Mouse (Mus musculus) forebrain, embryonic 10.5 days (tissue): ENCODE measurements around the gene Ran. TPM values are rescaled to one million over a fixed set of nuclear protein-coding genes. Genes with fewer than 3 reads are reported as not detected.
A peak's percentile ranks its signal among the peaks of the same experiment; 100 is the strongest.

ENCODE experiments used
- DNase-seq: peaks from one replicate; pipeline ENCODE4 v3.0.0-alpha.2; 2017; ENCODE audit warnings: low spot score; ENCODE audit errors: extremely low spot score
- H3K27ac ChIP-seq: fragments of 300-500 bp; sonication (generic); 2 replicates; pipeline ENCODE4 v1.5.1; 2016; ENCODE audit warnings: mild to moderate bottlenecking
- H3K27me3 ChIP-seq: fragments of 300-500 bp; sonication (generic); 2 replicates; pipeline ENCODE4 v1.6.1; 2016; ENCODE audit warnings: mild to moderate bottlenecking; ENCODE audit not compliant: poor library complexity, severe bottlenecking
- H3K36me3 ChIP-seq: fragments of 300-500 bp; sonication (generic); replicated peaks from 2 replicates; pipeline ENCODE4 v1.6.1; 2016; ENCODE audit warnings: mild to moderate bottlenecking, moderate library complexity
- H3K4me1 ChIP-seq: fragments of 300-500 bp; sonication (generic); 2 replicates; pipeline ENCODE4 v1.6.1; 2016
- H3K4me3 ChIP-seq: fragments of 300-500 bp; sonication (generic); 2 replicates; pipeline ENCODE4 v1.5.1; 2016; ENCODE audit warnings: mild to moderate bottlenecking, moderate library complexity
- H3K9me3 ChIP-seq: fragments of 300-500 bp; sonication (generic); 2 replicates; pipeline ENCODE4 v1.6.1; 2016; ENCODE audit warnings: mild to moderate bottlenecking, moderate library complexity
- WGBS: fragments of 180-500 bp; shearing (Covaris S2); methylation state at CpG from one replicate; pipeline ENCODE4 v1.1.7; 2016; 5-methylcytosine and 5-hydroxymethylcytosine counted together
- polyA plus RNA-seq: library from polyadenylated mRNA; unstranded; fragments of >200 nt; fragmentation: Nextera tagmentation; extraction: Ambion mirVana; gene quantifications from 2 replicates; pipeline ENCODE4 v1.2.1, GENCODE M21; 2016

The Ran gene
- polyA plus RNA-seq, 1 experiment from 2014 or later, result 1,091 TPM

GRCm38 (mm10) chr5:129002571-129003011 is 17.3 kb upstream of the Ran start:
- H3K27me3 ChIP-seq, result peaks cover 4% of the 10 kb centered on the region; the same call in 1 of the 2 replicates
- peaks cover 42% of the 10 kb centered on the region for H3K4me1 ChIP-seq
- H3K4me3 ChIP-seq, result no peak overlapping the region
- H3K36me3 ChIP-seq, result peaks cover 30% of the 10 kb centered on the region
- peak overlapping the region; percentile 62 for H3K27ac ChIP-seq
- no peak for DNase-seq
- no peaks in the 10 kb centered on the region for H3K9me3 ChIP-seq
- WGBS, result 64% methylated on average over 14 of the region's 14 CpGs

GRCm38 (mm10) chr5:129005416-129005815 is 14.5 kb upstream of the Ran start:
- Histone ChIP-seq H3K36me3 (peaks cover 14% of the 10 kb centered on the region), H3K9me3 (no peaks in the 10 kb centered on the region), H3K27ac (no peak overlapping the region), H3K4me1 (peaks cover 56% of the 10 kb centered on the region), H3K4me3 (no peak overlapping the region), H3K27me3 (peaks cover 4% of the 10 kb centered on the region; the same call in 1 of the 2 replicates)
- no peak for DNase-seq
- 91% methylated on average over 3 of the region's 3 CpGs for WGBS

GRCm38 (mm10) chr5:129006031-129006788 is 13.7 kb upstream of the Ran start:
- Histone ChIP-seq H3K27me3 (peaks cover 4% of the 10 kb centered on the region; the same call in 1 of the 2 replicates), H3K27ac (peak overlapping the region; percentile 48; the same call in 1 of the 2 replicates), H3K9me3 (no peaks in the 10 kb centered on the region), H3K4me1 (peaks cover 50% of the 10 kb centered on the region), H3K4me3 (peak overlapping the region; percentile 84; the same call in 1 of the 2 replicates), H3K36me3 (peaks cover 14% of the 10 kb centered on the region)
- DNase-seq, result no peak
- WGBS, result 78% methylated on average over 18 of the region's 18 CpGs

- no peak for DNase-seq
- H3K27ac ChIP-seq, result peak overlapping the region; percentile 93
These were observed 12.5 kb upstream of the Ran start for GRCm38 (mm10) chr5:129007105-129007957.

GRCm38 (mm10) chr5:129008008-129008407 is 11.9 kb upstream of the Ran start:
- Histone ChIP-seq H3K9me3 (no peaks in the 10 kb centered on the region), H3K4me1 (peaks cover 34% of the 10 kb centered on the region), H3K4me3 (peak overlapping the region; percentile 84), H3K36me3 (peaks cover 14% of the 10 kb centered on the region), H3K27ac (peak overlapping the region; percentile 93), H3K27me3 (peaks cover 4% of the 10 kb centered on the region; the same call in 1 of the 2 replicates)
- DNase-seq, result no peak
- 0% methylated on average over 18 of the region's 18 CpGs for WGBS

More at GRCm38 (mm10) chr5:129007105-129007957, 12.5 kb upstream of the Ran start:
- no peaks in the 10 kb centered on the region for H3K9me3 ChIP-seq
- peaks cover 39% of the 10 kb centered on the region for H3K4me1 ChIP-seq
- H3K27me3 ChIP-seq, result peaks cover 4% of the 10 kb centered on the region; the same call in 1 of the 2 replicates
- WGBS, result 51% methylated on average over 14 of the region's 14 CpGs
- H3K36me3 ChIP-seq, result peaks cover 14% of the 10 kb centered on the region
- H3K4me3 ChIP-seq, result peak overlapping the region; percentile 84

- Histone ChIP-seq H3K9me3 (no peaks in the 10 kb centered on the region), H3K4me1 (peaks cover 34% of the 10 kb centered on the region), H3K36me3 (peaks cover 14% of the 10 kb centered on the region), H3K27me3 (peaks cover 4% of the 10 kb centered on the region; the same call in 1 of the 2 replicates), H3K4me3 (peak within 1 kb of the TSS; percentile 84), H3K27ac (peak within 1 kb of the TSS; percentile 93)
- DNase-seq, result peak; percentile 87
- under 1% methylated on average over 39 of the region's 39 CpGs for WGBS
These were observed 11.4 kb upstream of the Ran start, which contains the start of gene Stx2 for GRCm38 (mm10) chr5:129008412-129008826. Stx2 (minus strand) TSS chr5:129008574.

GRCm38 (mm10) chr5:129009577-129009976 is 10.3 kb upstream of the Ran start:
- WGBS, result 89% methylated on average over 3 of the region's 3 CpGs
- peaks cover 34% of the 10 kb centered on the region for H3K4me1 ChIP-seq
- H3K4me3 ChIP-seq, result no peak overlapping the region
- peaks cover 4% of the 10 kb centered on the region; the same call in 1 of the 2 replicates for H3K27me3 ChIP-seq
- DNase-seq, result no peak
- H3K9me3 ChIP-seq, result no peaks in the 10 kb centered on the region
- H3K36me3 ChIP-seq, result peaks cover 11% of the 10 kb centered on the region
- H3K27ac ChIP-seq, result no peak overlapping the region

- Histone ChIP-seq H3K4me3 (no peak overlapping the region), H3K27ac (no peak overlapping the region), H3K36me3 (peaks cover under 1% of the 10 kb centered on the region), H3K4me1 (peaks cover 30% of the 10 kb centered on the region), H3K27me3 (peaks cover 4% of the 10 kb centered on the region; the same call in 1 of the 2 replicates), H3K9me3 (no peaks in the 10 kb centered on the region)
- no peak for DNase-seq
- WGBS, result 88% methylated on average over 2 of the region's 2 CpGs
These were observed 8.9 kb upstream of the Ran start for GRCm38 (mm10) chr5:129010937-129011336.

GRCm38 (mm10) chr5:129015020-129015419 is 4.8 kb upstream of the Ran start:
- Histone ChIP-seq H3K4me3 (no peak overlapping the region), H3K27ac (no peak overlapping the region), H3K4me1 (peaks cover 12% of the 10 kb centered on the region), H3K36me3 (no peaks in the 10 kb centered on the region), H3K9me3 (no peaks in the 10 kb centered on the region), H3K27me3 (no peaks in the 10 kb centered on the region)
- DNase-seq, result no peak
- 81% methylated on average over 3 of the region's 3 CpGs for WGBS

- peaks cover under 1% of the 10 kb centered on the region; the same call in 1 of the 2 replicates for H3K36me3 ChIP-seq
- DNase-seq, result no peak
- WGBS, result 92% methylated on average over 5 of the region's 5 CpGs
These were observed 4.3 kb upstream of the Ran start for GRCm38 (mm10) chr5:129015540-129015939.

GRCm38 (mm10) chr5:129016370-129016769 is 3.5 kb upstream of the Ran start:
- DNase-seq, result no peak
- Histone ChIP-seq H3K36me3 (peaks cover 9% of the 10 kb centered on the region), H3K4me1 (peaks cover 12% of the 10 kb centered on the region), H3K27ac (no peak overlapping the region), H3K4me3 (no peak overlapping the region), H3K27me3 (no peaks in the 10 kb centered on the region), H3K9me3 (no peaks in the 10 kb centered on the region)
- 91% methylated on average over 3 of the region's 3 CpGs for WGBS

More at GRCm38 (mm10) chr5:129015540-129015939, 4.3 kb upstream of the Ran start:
- Histone ChIP-seq H3K27ac (no peak overlapping the region), H3K4me3 (no peak overlapping the region), H3K4me1 (peaks cover 12% of the 10 kb centered on the region), H3K27me3 (no peaks in the 10 kb centered on the region), H3K9me3 (no peaks in the 10 kb centered on the region)

- Histone ChIP-seq H3K27me3 (no peaks in the 10 kb centered on the region), H3K36me3 (peaks cover 32% of the 10 kb centered on the region), H3K27ac (peak overlapping the region; percentile 100), H3K4me3 (peak overlapping the region; percentile 94), H3K9me3 (no peaks in the 10 kb centered on the region), H3K4me1 (peaks cover 24% of the 10 kb centered on the region)
- DNase-seq, result no peak
- 86% methylated on average over 13 of the region's 13 CpGs for WGBS
These were observed 933 bp upstream of the Ran start for GRCm38 (mm10) chr5:129018782-129019489.
